Mouse (Mus musculus): ENCODE results near the gene Shisa3. TPM values are rescaled to one million over a fixed set of nuclear protein-coding genes. Genes with fewer than 3 reads are reported as not detected.

The Shisa3 gene
- total and polyA plus RNA-seq, 3 experiments, result 0.06 TPM; not detected in 2

DNA sequence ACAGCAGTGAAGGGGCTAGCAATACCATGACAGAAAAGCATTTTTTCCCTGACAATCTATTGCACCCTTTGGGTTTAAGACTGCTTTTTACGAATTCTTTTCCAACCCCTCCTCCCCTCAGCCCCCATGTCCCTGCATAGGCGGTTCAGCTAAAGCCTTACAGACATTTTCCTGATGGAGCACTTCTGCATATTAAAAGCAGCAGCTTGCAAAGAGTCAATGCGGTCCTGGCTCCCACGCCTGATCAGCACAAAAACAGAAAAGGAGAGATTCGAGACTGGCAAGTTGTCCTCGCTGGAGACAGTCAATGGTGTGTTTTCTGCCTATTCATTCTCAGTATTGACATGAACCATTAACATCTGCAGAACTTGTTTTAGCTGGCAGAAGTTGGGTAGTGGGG lies 55.0 kb downstream of the Shisa3 start:
- H3K79me2 ChIP-seq (ENCODE audit: control insufficient read depth, insufficient read depth, low read length, poor library complexity), result no peaks in the 10 kb centered on the region
- no peaks in the 10 kb centered on the region for H3K27me3 ChIP-seq (ENCODE audit: control insufficient read depth in 1 of 2, insufficient read depth in 2 of 2, low read length in 2 of 2)
- no peak for DNase-seq (ENCODE audit: low read depth, low spot score)
- H3K4me1 ChIP-seq (ENCODE audit: control insufficient read depth in 1 of 2, insufficient read depth in 2 of 2, low read length in 2 of 2), result no peaks in the 10 kb centered on the region
- H3K9me3 ChIP-seq (replicated peaks; ENCODE audit: insufficient read depth, low read length), result no peaks in the 10 kb centered on the region
- TF ChIP-seq ELF1 (IDR thresholded peaks at IDR 0.05; ENCODE audit: low read depth, low read length), result no peak
- TF ChIP-seq USF1 (IDR thresholded peaks at IDR 0.05; ENCODE audit: low read depth, low read length), result no peak
- no peak for TF ChIP-seq CHD2 (IDR thresholded peaks at IDR 0.05; ENCODE audit: low read length)
- no peak for TF ChIP-seq MAZ (IDR thresholded peaks at IDR 0.05; ENCODE audit: low read depth, low read length)
- no peak for TF ChIP-seq JUND (IDR thresholded peaks at IDR 0.05; ENCODE audit: low read depth, low read length)
- TF ChIP-seq ZC3H11A (IDR thresholded peaks at IDR 0.05; ENCODE audit: low read depth, low read length), result no peak
- TF ChIP-seq E2F4 (IDR thresholded peaks at IDR 0.05; ENCODE audit: borderline replicate concordance, low read depth, low read length), result no peak
- no peak for TF ChIP-seq HCFC1 (IDR thresholded peaks at IDR 0.05; ENCODE audit: low read depth, low read length)
- TF ChIP-seq UBTF (IDR thresholded peaks at IDR 0.05; ENCODE audit: borderline replicate concordance, insufficient read depth, low read depth, low read length), result no peak
- no peak for TF ChIP-seq POLR2A (IDR thresholded peaks at IDR 0.05; ENCODE audit: control insufficient read depth in 1 of 2, insufficient read depth in 1 of 2, low read depth in 1 of 2, low read length in 2 of 2, poor library complexity in 1 of 2)
- TF ChIP-seq CHD1 (IDR thresholded peaks at IDR 0.05; ENCODE audit: low read depth, low read length), result no peak
- no peak for TF ChIP-seq ZKSCAN1 (IDR thresholded peaks at IDR 0.05; ENCODE audit: low read depth, low read length)
- TF ChIP-seq KAT2A (conservative IDR thresholded peaks at IDR 0.05; ENCODE audit: low read depth, low read length), result no peak
- no peak for TF ChIP-seq NELFE (IDR thresholded peaks at IDR 0.05; ENCODE audit: low read depth, low read length)
- no peak for TF ChIP-seq USF2 (IDR thresholded peaks at IDR 0.05; ENCODE audit: borderline replicate concordance in 1 of 2, insufficient read depth in 1 of 2, low read depth in 1 of 2, low read length in 2 of 2)
- H3K27ac ChIP-seq (ENCODE audit: control insufficient read depth, low read depth, low read length), result no peak overlapping the region
- H3K9ac ChIP-seq (ENCODE audit: control insufficient read depth, low read depth, low read length, poor library complexity, severe bottlenecking), result no peak overlapping the region
- H3K4me3 ChIP-seq (ENCODE audit: control insufficient read depth in 1 of 2, insufficient read depth in 1 of 2, low read depth in 2 of 2, low read length in 2 of 2), result no peak overlapping the region
- peaks cover 0 to 5% of the 10 kb centered on the region in 2 experiments; a peak in 2 of 4 replicates for H3K36me3 ChIP-seq (ENCODE audit: control insufficient read depth in 1 of 2, insufficient read depth in 2 of 2, low read length in 2 of 2)

DNA sequence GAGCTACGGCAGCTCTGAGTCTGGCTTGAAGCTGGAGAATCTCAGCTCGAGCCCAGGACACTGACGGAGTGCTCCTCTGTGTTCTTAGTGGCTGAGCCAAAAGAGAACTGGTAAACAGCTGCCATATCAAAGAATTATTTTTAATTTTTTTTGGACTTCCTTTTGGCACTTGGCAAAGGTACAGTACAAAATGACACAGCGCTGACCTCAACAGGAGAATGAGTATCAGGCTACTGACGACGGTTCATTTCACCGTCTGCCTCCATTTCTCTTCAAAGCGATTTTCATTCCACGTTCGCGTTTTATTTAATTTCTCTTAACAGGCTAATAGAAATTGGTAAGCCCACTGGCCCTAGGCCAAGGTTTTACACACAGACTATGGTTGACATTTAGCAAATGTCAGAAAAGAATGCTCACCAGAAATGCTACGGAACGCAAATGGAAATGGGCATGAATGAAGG lies 61.8 kb downstream of the Shisa3 start:
- Histone ChIP-seq H3K4me1 (ENCODE audit: control insufficient read depth in 1 of 2, insufficient read depth in 2 of 2, low read length in 2 of 2) (no peaks in the 10 kb centered on the region; a peak in 2 of 4 replicates), H3K4me3 (ENCODE audit: control insufficient read depth in 1 of 2, insufficient read depth in 1 of 2, low read depth in 2 of 2, low read length in 2 of 2) (no peak overlapping the region), H3K27ac (ENCODE audit: control insufficient read depth, low read depth, low read length) (no peak overlapping the region), H3K9ac (ENCODE audit: control insufficient read depth, low read depth, low read length, poor library complexity, severe bottlenecking) (no peak overlapping the region), H3K27me3 (ENCODE audit: control insufficient read depth in 1 of 2, insufficient read depth in 2 of 2, low read length in 2 of 2) (no peaks in the 10 kb centered on the region), H3K79me2 (ENCODE audit: control insufficient read depth, insufficient read depth, low read length, poor library complexity) (no peaks in the 10 kb centered on the region), H3K36me3 (ENCODE audit: control insufficient read depth in 1 of 2, insufficient read depth in 2 of 2, low read length in 2 of 2) (peaks cover 4 to 5% of the 10 kb centered on the region in 2 experiments; a peak in 3 of 4 replicates), H3K9me3 (replicated peaks; ENCODE audit: insufficient read depth, low read length) (no peaks in the 10 kb centered on the region)
- TF ChIP-seq HCFC1 (IDR thresholded peaks at IDR 0.05; ENCODE audit: low read depth, low read length), result no peak
- no peak for TF ChIP-seq CHD1 (IDR thresholded peaks at IDR 0.05; ENCODE audit: low read depth, low read length)
- DNase-seq (ENCODE audit: low read depth, low spot score), result no peak
